Mouse (Mus musculus) hindbrain, embryonic 16.5 days (tissue): ENCODE measurements around the gene Suclg1. TPM values are rescaled to one million over a fixed set of nuclear protein-coding genes. Genes with fewer than 3 reads are reported as not detected.
A peak's percentile ranks its signal among the peaks of the same experiment; 100 is the strongest.

ENCODE experiments used
- ATAC-seq: fragments of 200-750 bp; cut with Nextera tagmentation; 2 replicates; pipeline ENCODE4 v1.8.0; 2017; ENCODE audit warnings: moderate TSS enrichment, moderate library complexity
- H3K27ac ChIP-seq: fragments of 300-500 bp; sonication (generic); 2 replicates; pipeline ENCODE4 v1.5.1; 2014; ENCODE audit warnings: low read depth, mild to moderate bottlenecking, control low read depth, low read length, moderate library complexity
- H3K27me3 ChIP-seq: fragments of 300-500 bp; sonication (generic); replicated peaks from 2 replicates; pipeline ENCODE4 v1.6.1; 2014; ENCODE audit warnings: low read length; ENCODE audit not compliant: control insufficient read depth, insufficient read depth
- H3K36me3 ChIP-seq: fragments of 300-500 bp; sonication (generic); 2 replicates; pipeline ENCODE4 v1.6.1; 2014; ENCODE audit warnings: mild to moderate bottlenecking, low read length, moderate library complexity, mixed read lengths; ENCODE audit not compliant: control insufficient read depth, insufficient read depth
- H3K4me1 ChIP-seq: fragments of 300-500 bp; sonication (generic); 2 replicates; pipeline ENCODE4 v1.6.1; 2014; ENCODE audit warnings: low read depth, low read length; ENCODE audit not compliant: control insufficient read depth, insufficient read depth
- H3K4me2 ChIP-seq: fragments of 300-500 bp; sonication (generic); 2 replicates; pipeline ENCODE4 v1.6.1; 2014; ENCODE audit warnings: mild to moderate bottlenecking, low read length, control low read depth, moderate library complexity
- H3K4me3 ChIP-seq: fragments of 300-500 bp; sonication (generic); 2 replicates; pipeline ENCODE4 v1.5.1; 2014; ENCODE audit warnings: mild to moderate bottlenecking, low read length, control low read depth, moderate library complexity
- H3K9ac ChIP-seq: fragments of 300-500 bp; sonication (generic); 2 replicates; pipeline ENCODE4 v1.6.1; 2014; ENCODE audit warnings: low read depth, mild to moderate bottlenecking, control low read depth, low read length, moderate library complexity
- H3K9me3 ChIP-seq: fragments of 300-500 bp; sonication (generic); 2 replicates; pipeline ENCODE4 v1.6.1; 2014; ENCODE audit warnings: mild to moderate bottlenecking, low read length, moderate library complexity; ENCODE audit not compliant: control insufficient read depth
- WGBS: fragments of 180-500 bp; shearing (Covaris S2); extraction: QIAGEN DNeasy Blood & Tissue Kit; methylation state at CpG from one replicate; pipeline ENCODE4 v1.1.7; 2014; 5-methylcytosine and 5-hydroxymethylcytosine counted together
- polyA plus RNA-seq: library from polyadenylated mRNA; unstranded; fragments of >200 nt; fragmentation: Nextera tagmentation; extraction: Ambion mirVana; gene quantifications from 2 replicates; pipeline ENCODE4 v1.2.1, GENCODE M21; 2015

Gene Suclg1
- polyA plus RNA-seq, 1 experiment from 2014 or later: 151 TPM

- Histone ChIP-seq H3K27ac (no peak overlapping the region), H3K9me3 (no peaks in the 10 kb centered on the region), H3K27me3 (no peaks in the 10 kb centered on the region), H3K4me1 (peaks cover 8% of the 10 kb centered on the region), H3K4me2 (no peak overlapping the region), H3K9ac (no peak overlapping the region), H3K4me3 (no peak overlapping the region), H3K36me3 (peaks cover 9% of the 10 kb centered on the region)
- 86% methylated on average over 9 of the region's 9 CpGs for WGBS
- ATAC-seq: peak; percentile 29; the same call in 1 of the 2 replicates
Measured at GRCm38 (mm10) chr6:73254307-73255228, 6.4 kb downstream of the Suclg1 start.

GRCm38 (mm10) chr6:73257068-73257467 is 8.9 kb downstream of the Suclg1 start:
- Histone ChIP-seq H3K4me2 (no peak overlapping the region), H3K4me3 (no peak overlapping the region), H3K9me3 (no peaks in the 10 kb centered on the region), H3K4me1 (peaks cover 4% of the 10 kb centered on the region; the same call in 1 of the 2 replicates), H3K9ac (no peak overlapping the region), H3K36me3 (peaks cover 17% of the 10 kb centered on the region), H3K27me3 (no peaks in the 10 kb centered on the region), H3K27ac (no peak overlapping the region)
- 85% methylated on average over 7 of the region's 7 CpGs for WGBS
- no peak for ATAC-seq

DNA sequence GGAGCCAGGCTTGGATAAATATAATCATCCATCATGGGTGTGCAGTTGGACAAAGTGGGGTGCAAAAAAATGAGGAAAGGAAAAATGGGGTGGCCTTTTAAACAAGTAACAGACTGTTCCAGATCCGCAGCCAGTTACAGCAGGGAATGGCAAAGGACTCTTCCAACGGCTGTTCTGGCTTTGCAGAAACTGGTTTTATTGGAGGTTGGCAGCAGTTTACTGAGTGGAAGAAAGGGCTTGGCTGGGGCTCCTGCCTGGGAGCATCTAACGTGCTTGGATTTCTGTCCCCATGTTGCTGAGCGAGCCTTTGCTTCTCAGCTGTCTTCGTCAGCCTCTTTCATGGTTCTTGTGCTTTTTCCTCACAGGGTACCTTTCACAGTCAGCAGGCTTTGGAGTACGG is 11.9 kb downstream of the Suclg1 start:
- Histone ChIP-seq H3K4me1 (no peaks in the 10 kb centered on the region), H3K27ac (no peak overlapping the region), H3K36me3 (peaks cover 34% of the 10 kb centered on the region), H3K9ac (no peak overlapping the region), H3K27me3 (no peaks in the 10 kb centered on the region), H3K4me2 (no peak overlapping the region), H3K4me3 (no peak overlapping the region), H3K9me3 (no peaks in the 10 kb centered on the region)
- 89% methylated on average over 6 of the region's 6 CpGs for WGBS
- ATAC-seq: no peak

DNA sequence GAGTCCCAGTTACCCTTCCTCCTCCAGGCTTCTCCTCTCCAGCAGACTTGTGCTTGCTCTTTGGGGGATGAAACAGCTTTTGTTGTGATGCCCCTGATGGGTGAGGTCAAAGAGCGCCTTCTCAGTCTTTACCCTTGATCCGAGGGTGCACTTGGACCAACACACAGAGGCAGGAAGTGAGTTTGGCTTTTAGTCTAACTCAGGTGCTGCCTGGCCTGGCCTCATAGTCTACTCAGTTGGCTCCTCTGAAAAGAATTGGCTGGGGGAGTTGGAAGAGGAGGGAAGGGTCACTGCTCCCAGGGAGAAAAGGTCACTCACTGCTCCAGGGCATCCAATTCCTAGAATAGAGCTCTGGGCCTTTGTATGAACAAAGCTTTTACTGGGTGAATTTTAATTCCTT is 16.6 kb downstream of the Suclg1 start:
- peaks cover 37% of the 10 kb centered on the region for H3K36me3 ChIP-seq
- no peaks in the 10 kb centered on the region for H3K27me3 ChIP-seq
- H3K9me3 ChIP-seq: no peaks in the 10 kb centered on the region
- H3K4me3 ChIP-seq: no peak overlapping the region
- WGBS: 30% methylated on average over 2 of the region's 2 CpGs
- no peak for ATAC-seq
- no peak overlapping the region for H3K4me2 ChIP-seq
- no peaks in the 10 kb centered on the region for H3K4me1 ChIP-seq
- H3K9ac ChIP-seq: no peak overlapping the region
- H3K27ac ChIP-seq: no peak overlapping the region

GRCm38 (mm10) chr6:73267738-73268311 is 19.6 kb downstream of the Suclg1 start:
- no peaks in the 10 kb centered on the region for H3K9me3 ChIP-seq
- no peak overlapping the region for H3K4me2 ChIP-seq
- H3K27ac ChIP-seq: no peak overlapping the region
- peaks cover 43% of the 10 kb centered on the region for H3K36me3 ChIP-seq
- H3K9ac ChIP-seq: no peak overlapping the region
- H3K27me3 ChIP-seq: no peaks in the 10 kb centered on the region
- ATAC-seq: no peak
- no peak overlapping the region for H3K4me3 ChIP-seq
- 96% methylated on average over 8 of the region's 8 CpGs for WGBS
- H3K4me1 ChIP-seq: no peaks in the 10 kb centered on the region

DNA sequence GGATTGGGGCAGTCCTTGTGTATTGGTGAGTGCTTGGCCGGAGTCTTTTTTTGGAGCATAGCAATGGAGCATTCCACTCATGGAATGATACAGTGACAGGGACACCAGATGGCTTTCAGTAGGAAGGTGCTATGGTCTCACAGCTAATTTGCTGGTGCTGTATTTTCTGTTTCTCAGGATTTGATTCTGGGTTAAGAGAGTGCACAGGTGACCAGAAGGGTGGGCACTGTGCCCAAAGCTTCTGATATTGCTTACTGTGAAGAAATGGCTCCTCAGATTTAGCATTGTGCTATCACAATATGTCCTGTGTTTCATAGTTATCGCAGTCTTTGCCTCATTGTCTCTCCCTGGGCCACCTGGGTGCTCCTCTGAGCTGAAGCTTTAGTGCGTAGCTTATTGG is 21.2 kb downstream of the Suclg1 start:
- 97% methylated on average over 3 of the region's 3 CpGs for WGBS
- Histone ChIP-seq H3K9me3 (no peaks in the 10 kb centered on the region), H3K36me3 (peaks cover 36% of the 10 kb centered on the region), H3K27ac (no peak overlapping the region), H3K27me3 (no peaks in the 10 kb centered on the region), H3K4me3 (no peak overlapping the region), H3K4me2 (no peak overlapping the region), H3K4me1 (no peaks in the 10 kb centered on the region), H3K9ac (no peak overlapping the region)
- no peak for ATAC-seq

- Histone ChIP-seq H3K4me2 (no peak overlapping the region), H3K9me3 (no peaks in the 10 kb centered on the region), H3K27ac (no peak overlapping the region), H3K4me1 (no peaks in the 10 kb centered on the region), H3K27me3 (no peaks in the 10 kb centered on the region), H3K4me3 (no peak overlapping the region), H3K36me3 (peaks cover 31% of the 10 kb centered on the region), H3K9ac (no peak overlapping the region)
- ATAC-seq: no peak
- 88% methylated on average over 3 of the region's 3 CpGs for WGBS
Measured at GRCm38 (mm10) chr6:73271546-73272091, 23.4 kb downstream of the Suclg1 start.

GRCm38 (mm10) chr6:73275002-73275401 is 26.8 kb downstream of the Suclg1 start:
- no peak for ATAC-seq
- Histone ChIP-seq H3K27me3 (no peaks in the 10 kb centered on the region), H3K4me2 (no peak overlapping the region), H3K4me3 (no peak overlapping the region), H3K9me3 (no peaks in the 10 kb centered on the region), H3K9ac (no peak overlapping the region), H3K27ac (no peak overlapping the region), H3K4me1 (no peaks in the 10 kb centered on the region), H3K36me3 (peaks cover 31% of the 10 kb centered on the region)
- WGBS: 90% methylated on average over 5 of the region's 5 CpGs

- Histone ChIP-seq H3K9ac (no peak overlapping the region), H3K9me3 (no peaks in the 10 kb centered on the region), H3K4me1 (no peaks in the 10 kb centered on the region), H3K4me2 (no peak overlapping the region), H3K36me3 (peaks cover 10% of the 10 kb centered on the region), H3K27ac (no peak overlapping the region), H3K27me3 (no peaks in the 10 kb centered on the region), H3K4me3 (no peak overlapping the region)
- no peak for ATAC-seq
- WGBS: 80% methylated on average over 8 of the region's 8 CpGs
Measured at GRCm38 (mm10) chr6:73279681-73280080, 31.5 kb downstream of the Suclg1 start.
